Mouse (Mus musculus): ENCODE results near the gene Gm2564. TPM values are rescaled to one million over a fixed set of nuclear protein-coding genes. Genes with fewer than 3 reads are reported as not detected.
"Not testable (repeated sequence)": the region's sequence is repeated elsewhere in the genome, so short reads cannot be mapped to it uniquely, and the experiment has no call there.

Gm2564 gene
- 1 to 10 TPM; 1.1 to 2.2 TPM for total RNA-seq (2021)

DNA sequence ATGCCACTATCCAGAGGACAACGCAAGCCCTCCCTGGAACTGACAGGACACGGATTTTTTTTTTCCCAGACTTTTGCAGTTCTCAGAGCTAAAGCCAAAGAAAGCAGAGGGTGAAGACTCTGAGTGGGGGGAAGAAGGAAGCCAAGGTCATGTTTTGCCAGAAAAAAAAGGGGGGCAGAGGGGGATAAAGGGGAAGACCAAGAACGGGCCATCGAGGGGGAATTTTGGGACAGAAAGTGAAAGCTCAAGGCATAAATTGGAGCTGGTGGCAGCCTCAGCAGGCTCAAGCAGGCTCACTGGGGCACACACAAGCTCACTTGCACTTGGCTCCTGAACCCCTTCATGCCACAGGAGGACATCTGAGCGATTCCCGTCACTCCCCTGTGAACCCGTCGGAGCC, at the start of gene Gm2564:
TSS of gene Gm2564 (plus strand) at position 301 of the 400 bp plus-strand sequence.
- DNase-seq (ENCODE audit: low spot score); intact Hi-C loops (cut with DNase I): not testable (repeated sequence)

DNA sequence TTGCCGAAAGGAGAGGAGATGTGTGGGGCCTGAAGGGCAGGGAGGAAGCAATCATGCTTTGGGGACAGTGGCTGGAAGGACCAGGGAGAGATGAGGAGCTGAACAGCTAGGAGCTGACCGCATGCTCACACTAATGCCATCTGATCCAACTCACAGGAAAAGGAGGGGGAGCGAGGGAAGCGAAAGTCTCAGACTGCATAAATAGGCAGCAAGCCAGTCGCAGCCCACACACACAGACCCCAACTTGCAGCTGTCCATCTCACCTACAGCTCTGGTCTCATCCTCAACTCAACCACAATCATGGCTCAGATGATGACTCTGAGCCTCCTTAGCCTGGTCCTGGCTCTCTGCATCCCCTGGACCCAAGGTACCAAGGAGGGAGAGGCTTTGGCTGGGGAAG, 17.6 kb upstream of the Gm2564 start, which contains the start of gene Gm10591:
TSS of gene Gm10591 (plus strand) at position 301 of the 400 bp plus-strand sequence.
- DNase-seq (ENCODE audit: low spot score); intact Hi-C loops (cut with DNase I): not testable (repeated sequence)

GRCm38 (mm10) chr4:42654951-42655350, 25.4 kb downstream of the Gm2564 start, which contains the start of gene Ccl27b:
Gene Ccl27b (plus strand): TSS chr4:42655251.
- DNase-seq (ENCODE audit: low spot score); intact Hi-C loops (cut with DNase I): not testable (repeated sequence)

DNA sequence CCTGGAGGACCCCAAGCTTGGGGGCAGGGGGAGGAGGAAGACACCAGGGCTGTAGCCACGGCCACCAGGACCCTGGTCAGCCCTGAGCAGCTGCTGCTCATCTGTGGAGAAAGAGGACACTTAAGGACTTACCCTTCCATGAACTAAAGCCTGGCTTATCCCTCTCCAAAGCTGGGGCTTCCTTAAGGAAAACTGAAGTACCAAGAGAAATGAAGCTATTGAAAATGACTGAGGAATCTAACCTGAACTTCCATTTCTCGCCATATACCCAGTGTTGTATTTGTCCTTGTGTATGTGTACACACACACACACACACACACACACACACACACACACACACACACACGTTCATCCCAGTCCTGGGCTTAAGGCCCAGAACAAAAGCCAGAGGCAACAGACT, 32.3 kb downstream of the Gm2564 start, which contains the start of gene Il11ra2:
TSS of gene Il11ra2 (minus strand) at position 101 of the 400 bp plus-strand sequence.
- DNase-seq (ENCODE audit: low spot score); intact Hi-C loops (cut with DNase I): not testable (repeated sequence)

GRCm38 (mm10) chr4:42675415-42675814, 45.9 kb downstream of the Gm2564 start:
- intact Hi-C loops (cut with DNase I); DNase-seq (ENCODE audit: low spot score): not testable (repeated sequence)

GRCm38 (mm10) chr4:42679365-42679764, 49.8 kb downstream of the Gm2564 start:
- DNase-seq (ENCODE audit: low spot score); intact Hi-C loops (cut with DNase I): not testable (repeated sequence)

DNA sequence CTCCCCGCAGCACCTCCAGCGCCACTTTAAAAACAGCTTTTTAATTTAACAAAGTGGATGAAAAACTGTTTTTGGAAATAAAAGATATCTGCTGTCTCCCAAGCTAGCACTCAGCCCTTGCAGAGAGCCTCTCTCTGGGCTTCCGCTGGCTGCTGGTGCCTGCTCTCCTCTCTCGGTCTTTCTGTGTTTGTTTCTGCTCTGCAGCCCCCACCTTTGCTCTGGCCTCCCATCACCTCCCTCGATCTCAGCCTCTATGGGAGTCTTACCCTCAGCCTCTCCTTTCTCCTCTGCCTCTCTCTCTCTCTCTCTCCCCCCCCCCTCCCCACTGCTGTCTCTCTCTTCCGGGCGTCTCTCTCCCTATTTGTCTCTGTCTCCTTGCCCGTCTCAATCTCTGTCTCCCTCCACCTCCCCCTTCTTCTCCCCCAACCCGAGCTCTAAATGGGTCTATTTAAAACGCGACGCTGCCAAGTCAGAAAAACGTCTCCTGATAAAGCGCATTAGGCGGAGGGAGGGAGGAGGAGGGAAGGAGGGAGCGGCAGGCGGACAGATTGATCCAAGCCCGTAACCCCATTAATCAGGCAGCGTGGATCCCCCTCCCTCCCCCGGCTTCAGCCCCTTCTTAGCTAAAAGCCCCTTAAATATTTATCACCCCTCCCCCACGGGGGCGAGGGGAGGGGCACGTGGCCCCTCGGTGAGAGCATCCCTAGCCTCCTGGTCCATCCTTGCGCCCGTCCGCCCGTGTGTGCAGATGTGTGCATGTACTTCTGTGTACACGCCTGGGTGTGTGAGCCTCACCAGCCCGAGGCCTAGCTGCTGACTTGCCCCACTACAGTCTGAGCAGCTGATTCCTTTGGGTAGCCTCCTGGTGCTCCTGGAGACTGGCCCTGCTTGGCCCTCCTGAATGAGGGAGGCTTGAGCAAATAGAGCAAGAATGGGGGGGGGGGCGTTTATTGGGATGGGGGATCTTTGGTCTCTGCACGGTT, 51.1 kb downstream of the Gm2564 start:
- intact Hi-C loops (cut with DNase I) = not testable (repeated sequence)

More for the DNA sequence above, 51.1 kb downstream of the Gm2564 start:
- DNase-seq (ENCODE audit: low spot score) = not testable (repeated sequence)

Other genes with a start within 250 kb of the Gm2564 start
- not detected for gene Gm21586, start 190.3 kb upstream of the Gm2564 start, total RNA-seq (2021)
- not detected for gene Gm2163, start 163.0 kb upstream of the Gm2564 start, total RNA-seq (2021)
- gene Fam205a2, start 101.5 kb upstream of the Gm2564 start, total RNA-seq (2021) = under 1 TPM in 1 of 2 experiments, not detected in 1; 0.08 TPM
- gene Gm10591, start 17.5 kb upstream of the Gm2564 start, total RNA-seq (2021) = not detected
- not detected for gene Ccl27b, start 25.5 kb downstream of the Gm2564 start, total RNA-seq (2021)
- gene Il11ra2, start 32.2 kb downstream of the Gm2564 start, total RNA-seq (2021) = under 1 TPM in 1 of 2 experiments, not detected in 1; 0.21 TPM
- gene 4930578G10Rik, start 105.8 kb downstream of the Gm2564 start, total RNA-seq (2021) = not detected
- gene Ccl19, start 126.9 kb downstream of the Gm2564 start, total RNA-seq (2021) = under 1 TPM; 0.94 to 0.98 TPM
- gene Ccl21a, start 144.3 kb downstream of the Gm2564 start, total RNA-seq (2021) = 10 to 100 TPM; 44.2 to 54.6 TPM
- not detected for gene Fam205a1, start 224.2 kb downstream of the Gm2564 start, total RNA-seq (2021)
- not detected for gene Gm12394, start 227.1 kb downstream of the Gm2564 start, total RNA-seq (2021)
- 1 to 10 TPM; 7.1 to 7.5 TPM for gene Fam205c, start 244.5 kb downstream of the Gm2564 start, total RNA-seq (2021)

Data from heart, postnatal 25 days (tissue).